Mouse (Mus musculus): ENCODE results near the gene Ryr1. TPM values are rescaled to one million over a fixed set of nuclear protein-coding genes. Genes with fewer than 3 reads are reported as not detected.

Gene Ryr1
- total and polyA plus RNA-seq, 2 experiments from 2014 or later: 7.0 to 15.2 TPM

DNA sequence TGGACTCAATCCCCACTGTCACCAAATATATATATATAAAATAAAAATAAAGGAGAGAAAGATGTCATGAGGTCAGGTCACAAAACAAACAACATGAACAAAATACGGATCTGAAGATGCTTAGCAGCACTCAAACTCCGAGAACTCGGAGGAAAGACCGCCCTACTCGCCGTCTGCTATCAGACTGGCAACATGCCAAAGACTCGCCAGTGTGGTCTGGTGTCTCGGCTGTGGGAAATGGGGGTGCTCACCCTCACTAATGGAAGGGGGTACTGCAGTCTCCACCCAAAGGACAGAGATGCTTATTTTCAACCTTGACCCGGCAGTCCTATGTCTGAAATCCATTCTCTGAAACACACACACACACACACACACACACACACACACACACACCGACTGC is 93.3 kb downstream of the Ryr1 start:
- H3K4me3 ChIP-seq (ENCODE audit: low read depth, low read length): no peak overlapping the region
- no peaks in the 10 kb centered on the region for H3K27me3 ChIP-seq (ENCODE audit: insufficient read depth, low read length)
- no peaks in the 10 kb centered on the region for H3K4me1 ChIP-seq (ENCODE audit: insufficient read depth, low read length)
- ATAC-seq (ENCODE audit: low FRiP score) (no peak), DNase-seq (ENCODE audit: low spot score) (no peak)
- no peak for TF ChIP-seq CTCF (IDR thresholded peaks at IDR 0.05)
- no peak overlapping the region for H3K9ac ChIP-seq (replicated peaks; ENCODE audit: low read length, poor library complexity, severe bottlenecking)
- H3K27ac ChIP-seq (ENCODE audit: low read depth, low read length): no peak overlapping the region
- H3K4me2 ChIP-seq (ENCODE audit: low read depth, low read length, poor library complexity, severe bottlenecking): no peak overlapping the region
- no peaks in the 10 kb centered on the region for H3K36me3 ChIP-seq (ENCODE audit: insufficient read depth, low read length)
- no peaks in the 10 kb centered on the region for H3K9me3 ChIP-seq (ENCODE audit: low read length)
- WGBS: 77% methylated on average over 10 of the region's 10 CpGs

- no peaks in the 10 kb centered on the region for H3K9me3 ChIP-seq (ENCODE audit: low read length)
- WGBS: 92% methylated on average over 14 of the region's 14 CpGs
- DNase-seq (ENCODE audit: low spot score) (no peak), ATAC-seq (ENCODE audit: low FRiP score) (no peak)
- no peak overlapping the region for H3K27ac ChIP-seq (ENCODE audit: low read depth, low read length)
- H3K4me2 ChIP-seq (ENCODE audit: low read depth, low read length, poor library complexity, severe bottlenecking): no peak overlapping the region
- no peaks in the 10 kb centered on the region for H3K4me1 ChIP-seq (ENCODE audit: insufficient read depth, low read length)
- no peaks in the 10 kb centered on the region for H3K36me3 ChIP-seq (ENCODE audit: insufficient read depth, low read length)
- no peaks in the 10 kb centered on the region for H3K27me3 ChIP-seq (ENCODE audit: insufficient read depth, low read length)
- TF ChIP-seq CTCF (IDR thresholded peaks at IDR 0.05): no peak
- no peak overlapping the region for H3K9ac ChIP-seq (replicated peaks; ENCODE audit: low read length, poor library complexity, severe bottlenecking)
- no peak overlapping the region for H3K4me3 ChIP-seq (ENCODE audit: low read depth, low read length)
These were observed 95.0 kb downstream of the Ryr1 start for GRCm38 (mm10) chr7:29029690-29030656.

DNA sequence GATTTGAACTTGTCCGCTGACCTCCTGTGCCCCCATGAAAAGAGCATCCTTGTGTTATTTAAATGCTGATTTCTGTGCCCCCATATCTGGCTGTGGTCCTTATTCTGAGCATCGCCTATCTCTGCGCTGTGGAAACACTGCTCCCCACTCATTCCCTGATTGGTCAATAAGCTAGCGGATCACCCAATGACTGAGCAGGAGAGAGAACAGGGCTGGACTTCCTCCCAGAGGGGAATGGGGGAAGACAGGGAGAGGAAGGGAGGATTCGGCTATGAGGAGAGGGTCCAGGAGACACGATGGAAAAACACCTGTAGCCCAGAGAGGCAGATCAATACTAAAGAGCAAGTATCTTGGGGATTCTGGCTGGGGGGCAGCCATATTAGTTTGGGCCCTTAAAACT is 96.2 kb downstream of the Ryr1 start:
- no peak for DNase-seq (ENCODE audit: low spot score)
- Histone ChIP-seq H3K36me3 (ENCODE audit: insufficient read depth, low read length) (no peaks in the 10 kb centered on the region), H3K4me3 (ENCODE audit: low read depth, low read length) (no peak overlapping the region), H3K9me3 (ENCODE audit: low read length) (no peaks in the 10 kb centered on the region), H3K27me3 (ENCODE audit: insufficient read depth, low read length) (no peaks in the 10 kb centered on the region), H3K4me1 (ENCODE audit: insufficient read depth, low read length) (no peaks in the 10 kb centered on the region), H3K9ac (replicated peaks; ENCODE audit: low read length, poor library complexity, severe bottlenecking) (no peak overlapping the region), H3K4me2 (ENCODE audit: low read depth, low read length, poor library complexity, severe bottlenecking) (no peak overlapping the region), H3K27ac (ENCODE audit: low read depth, low read length) (no peak overlapping the region)
- TF ChIP-seq CTCF (IDR thresholded peaks at IDR 0.05): no peak
- no peak for ATAC-seq (ENCODE audit: low FRiP score)
- WGBS: 80% methylated on average over 6 of the region's 6 CpGs

- H3K4me1 ChIP-seq (ENCODE audit: insufficient read depth, low read length): no peaks in the 10 kb centered on the region
- H3K9ac ChIP-seq (replicated peaks; ENCODE audit: low read length, poor library complexity, severe bottlenecking): no peak overlapping the region
- no peak for TF ChIP-seq CTCF (IDR thresholded peaks at IDR 0.05)
- no peaks in the 10 kb centered on the region for H3K9me3 ChIP-seq (ENCODE audit: low read length)
- ATAC-seq (ENCODE audit: low FRiP score) (no peak), DNase-seq (ENCODE audit: low spot score) (no peak)
- no peaks in the 10 kb centered on the region for H3K36me3 ChIP-seq (ENCODE audit: insufficient read depth, low read length)
- WGBS: 66% methylated on average over 4 of the region's 4 CpGs
- H3K4me3 ChIP-seq (ENCODE audit: low read depth, low read length): no peak overlapping the region
- no peak overlapping the region for H3K27ac ChIP-seq (ENCODE audit: low read depth, low read length)
- H3K27me3 ChIP-seq (ENCODE audit: insufficient read depth, low read length): no peaks in the 10 kb centered on the region
- H3K4me2 ChIP-seq (ENCODE audit: low read depth, low read length, poor library complexity, severe bottlenecking): no peak overlapping the region
These were observed 98.2 kb downstream of the Ryr1 start for GRCm38 (mm10) chr7:29026811-29027210.

- Histone ChIP-seq H3K27ac (ENCODE audit: low read depth, low read length) (no peak overlapping the region), H3K27me3 (ENCODE audit: insufficient read depth, low read length) (no peaks in the 10 kb centered on the region), H3K4me2 (ENCODE audit: low read depth, low read length, poor library complexity, severe bottlenecking) (no peak overlapping the region), H3K9me3 (ENCODE audit: low read length) (no peaks in the 10 kb centered on the region), H3K4me3 (ENCODE audit: low read depth, low read length) (no peak overlapping the region), H3K4me1 (ENCODE audit: insufficient read depth, low read length) (no peaks in the 10 kb centered on the region), H3K9ac (replicated peaks; ENCODE audit: low read length, poor library complexity, severe bottlenecking) (no peak overlapping the region), H3K36me3 (ENCODE audit: insufficient read depth, low read length) (no peaks in the 10 kb centered on the region)
- no peak for TF ChIP-seq CTCF (IDR thresholded peaks at IDR 0.05)
- no peak for ATAC-seq (ENCODE audit: low FRiP score)
- no peak for DNase-seq (ENCODE audit: low spot score)
- WGBS: 86% methylated on average over 5 of the region's 5 CpGs
These were observed 98.8 kb downstream of the Ryr1 start for GRCm38 (mm10) chr7:29026195-29026594.

- no peak for TF ChIP-seq CTCF (IDR thresholded peaks at IDR 0.05)
- Histone ChIP-seq H3K27me3 (ENCODE audit: insufficient read depth, low read length) (peaks cover 2% of the 10 kb centered on the region), H3K9ac (replicated peaks; ENCODE audit: low read length, poor library complexity, severe bottlenecking) (no peak overlapping the region), H3K4me2 (ENCODE audit: low read depth, low read length, poor library complexity, severe bottlenecking) (no peak overlapping the region), H3K36me3 (ENCODE audit: insufficient read depth, low read length) (no peaks in the 10 kb centered on the region), H3K9me3 (ENCODE audit: low read length) (no peaks in the 10 kb centered on the region), H3K4me3 (ENCODE audit: low read depth, low read length) (no peak overlapping the region), H3K27ac (ENCODE audit: low read depth, low read length) (no peak overlapping the region), H3K4me1 (ENCODE audit: insufficient read depth, low read length) (no peaks in the 10 kb centered on the region)
- DNase-seq (ENCODE audit: low spot score) (no peak), ATAC-seq (ENCODE audit: low FRiP score) (no peak)
- 84% methylated on average over 7 of the region's 7 CpGs for WGBS
These were observed 99.4 kb downstream of the Ryr1 start for GRCm38 (mm10) chr7:29025566-29025965.
